Mouse (Mus musculus): ENCODE measurements at regions not wholly inside any gene's neighbourhood (a gene's known extent, or its start where the extent isn't known, plus 50 kb on each side); places are given as distances from the start of the nearest gene placed in this dataset.

- H3K27ac ChIP-seq (replicated peaks), result no peak overlapping the region
- no peak for TF ChIP-seq EP300 (optimal IDR thresholded peaks at IDR 0.05)
- no peak overlapping the region for H3K9ac ChIP-seq (ENCODE audit: low read length)
- no peak for DNase-seq (ENCODE audit: low spot score)
- no peaks in the 10 kb centered on the region for H3K4me1 ChIP-seq (replicated peaks; ENCODE audit: control insufficient read depth, insufficient read depth)
- no peaks in the 10 kb centered on the region for H3K36me3 ChIP-seq (ENCODE audit: control insufficient read depth, insufficient read depth, low read length)
- no peaks in the 10 kb centered on the region for H3K9me3 ChIP-seq (ENCODE audit: control insufficient read depth, low read length)
- WGBS, result 69% methylated on average over 3 of the region's 3 CpGs
- H3K27me3 ChIP-seq (ENCODE audit: control insufficient read depth, insufficient read depth, low read length), result no peaks in the 10 kb centered on the region
- no peak for ATAC-seq (ENCODE audit: low FRiP score, low TSS enrichment)
- H3K4me2 ChIP-seq (replicated peaks; ENCODE audit: low read depth), result no peak overlapping the region
- no peak overlapping the region for H3K4me3 ChIP-seq (ENCODE audit: low read depth, low read length)
Measured at GRCm38 (mm10) chr4:84177827-84178226, 497.2 kb downstream of the Bnc2 start.

GRCm38 (mm10) chr4:84184436-84184835 is 490.6 kb downstream of the Bnc2 start:
- peak; percentile 30; the same call in 1 of the 2 replicates for ATAC-seq (ENCODE audit: low FRiP score, low TSS enrichment)
- DNase-seq (ENCODE audit: low spot score), result no peak
- no peak overlapping the region for H3K27ac ChIP-seq (replicated peaks)
- H3K4me3 ChIP-seq (ENCODE audit: low read depth, low read length), result no peak overlapping the region
- H3K4me1 ChIP-seq (replicated peaks; ENCODE audit: control insufficient read depth, insufficient read depth), result no peaks in the 10 kb centered on the region; the same call in 1 of the 2 replicates
- H3K9ac ChIP-seq (ENCODE audit: low read length), result no peak overlapping the region
- 63% methylated on average over 4 of the region's 4 CpGs for WGBS
- no peak overlapping the region for H3K4me2 ChIP-seq (replicated peaks; ENCODE audit: low read depth)
- TF ChIP-seq EP300 (optimal IDR thresholded peaks at IDR 0.05) (no peak), CTCF (IDR thresholded peaks at IDR 0.05; ENCODE audit: low read depth) (no peak)
- no peaks in the 10 kb centered on the region for H3K27me3 ChIP-seq (ENCODE audit: control insufficient read depth, insufficient read depth, low read length)
- H3K9me3 ChIP-seq (ENCODE audit: control insufficient read depth, low read length), result no peaks in the 10 kb centered on the region
- H3K36me3 ChIP-seq (ENCODE audit: control insufficient read depth, insufficient read depth, low read length), result no peaks in the 10 kb centered on the region

- 57% methylated on average over 6 of the region's 6 CpGs for WGBS
- no peaks in the 10 kb centered on the region; the same call in 1 of the 2 replicates for H3K4me1 ChIP-seq (replicated peaks; ENCODE audit: control insufficient read depth, insufficient read depth)
- ATAC-seq (ENCODE audit: low FRiP score, low TSS enrichment) (peak; percentile 98), DNase-seq (ENCODE audit: low spot score) (peak; percentile 58)
- no peak overlapping the region for H3K4me3 ChIP-seq (ENCODE audit: low read depth, low read length)
- H3K4me2 ChIP-seq (replicated peaks; ENCODE audit: low read depth), result no peak overlapping the region
- TF ChIP-seq CTCF (IDR thresholded peaks at IDR 0.05; ENCODE audit: low read depth) (no peak), EP300 (optimal IDR thresholded peaks at IDR 0.05) (no peak)
- peak overlapping the region; percentile 56; the same call in 1 of the 2 replicates for H3K27ac ChIP-seq (replicated peaks)
- no peaks in the 10 kb centered on the region for H3K36me3 ChIP-seq (ENCODE audit: control insufficient read depth, insufficient read depth, low read length)
- H3K27me3 ChIP-seq (ENCODE audit: control insufficient read depth, insufficient read depth, low read length), result no peaks in the 10 kb centered on the region
- H3K9me3 ChIP-seq (ENCODE audit: control insufficient read depth, low read length), result no peaks in the 10 kb centered on the region
- no peak overlapping the region for H3K9ac ChIP-seq (ENCODE audit: low read length)
Measured at GRCm38 (mm10) chr4:84184844-84185243, 490.2 kb downstream of the Bnc2 start.

GRCm38 (mm10) chr4:84189315-84189714 is 485.8 kb downstream of the Bnc2 start:
- H3K4me2 ChIP-seq (replicated peaks; ENCODE audit: low read depth), result no peak overlapping the region
- no peaks in the 10 kb centered on the region for H3K36me3 ChIP-seq (ENCODE audit: control insufficient read depth, insufficient read depth, low read length)
- ATAC-seq (ENCODE audit: low FRiP score, low TSS enrichment) (no peak), DNase-seq (ENCODE audit: low spot score) (no peak)
- no peaks in the 10 kb centered on the region; the same call in 1 of the 2 replicates for H3K4me1 ChIP-seq (replicated peaks; ENCODE audit: control insufficient read depth, insufficient read depth)
- no peaks in the 10 kb centered on the region for H3K27me3 ChIP-seq (ENCODE audit: control insufficient read depth, insufficient read depth, low read length)
- TF ChIP-seq CTCF (IDR thresholded peaks at IDR 0.05; ENCODE audit: low read depth), result no peak
- no peak for TF ChIP-seq EP300 (optimal IDR thresholded peaks at IDR 0.05)
- no peak overlapping the region for H3K27ac ChIP-seq (replicated peaks)
- H3K9me3 ChIP-seq (ENCODE audit: control insufficient read depth, low read length), result no peaks in the 10 kb centered on the region
- WGBS, result 61% methylated on average over 12 of the region's 12 CpGs
- no peak overlapping the region for H3K9ac ChIP-seq (ENCODE audit: low read length)
- H3K4me3 ChIP-seq (ENCODE audit: low read depth, low read length), result no peak overlapping the region

GRCm38 (mm10) chr4:84191303-84191702 is 483.8 kb downstream of the Bnc2 start:
- H3K27me3 ChIP-seq (ENCODE audit: control insufficient read depth, insufficient read depth, low read length), result no peaks in the 10 kb centered on the region
- no peak overlapping the region for H3K9ac ChIP-seq (ENCODE audit: low read length)
- H3K4me2 ChIP-seq (replicated peaks; ENCODE audit: low read depth), result no peak overlapping the region
- no peaks in the 10 kb centered on the region for H3K4me1 ChIP-seq (replicated peaks; ENCODE audit: control insufficient read depth, insufficient read depth)
- 92% methylated on average over 2 of the region's 2 CpGs for WGBS
- no peaks in the 10 kb centered on the region for H3K9me3 ChIP-seq (ENCODE audit: control insufficient read depth, low read length)
- ATAC-seq (ENCODE audit: low FRiP score, low TSS enrichment) (no peak), DNase-seq (ENCODE audit: low spot score) (no peak)
- TF ChIP-seq CTCF (IDR thresholded peaks at IDR 0.05; ENCODE audit: low read depth) (no peak), EP300 (optimal IDR thresholded peaks at IDR 0.05) (no peak)
- no peak overlapping the region for H3K4me3 ChIP-seq (ENCODE audit: low read depth, low read length)
- no peaks in the 10 kb centered on the region for H3K36me3 ChIP-seq (ENCODE audit: control insufficient read depth, insufficient read depth, low read length)
- no peak overlapping the region for H3K27ac ChIP-seq (replicated peaks)

- Histone ChIP-seq H3K36me3 (ENCODE audit: control insufficient read depth, insufficient read depth, low read length) (no peaks in the 10 kb centered on the region), H3K27me3 (ENCODE audit: control insufficient read depth, insufficient read depth, low read length) (no peaks in the 10 kb centered on the region), H3K27ac (replicated peaks) (no peak overlapping the region), H3K9me3 (ENCODE audit: control insufficient read depth, low read length) (no peaks in the 10 kb centered on the region), H3K4me1 (replicated peaks; ENCODE audit: control insufficient read depth, insufficient read depth) (no peaks in the 10 kb centered on the region), H3K4me3 (ENCODE audit: low read depth, low read length) (no peak overlapping the region), H3K9ac (ENCODE audit: low read length) (no peak overlapping the region), H3K4me2 (replicated peaks; ENCODE audit: low read depth) (no peak overlapping the region)
- 66% methylated on average over 2 of the region's 2 CpGs for WGBS
- no peak for DNase-seq (ENCODE audit: low spot score)
- TF ChIP-seq EP300 (optimal IDR thresholded peaks at IDR 0.05) (no peak), CTCF (IDR thresholded peaks at IDR 0.05; ENCODE audit: low read depth) (no peak)
- no peak for ATAC-seq (ENCODE audit: low FRiP score, low TSS enrichment)
Measured at GRCm38 (mm10) chr4:84192301-84192700, 482.8 kb downstream of the Bnc2 start.

All from stomach, postnatal 0 days (tissue).